Mouse (Mus musculus) erythroblast, embryonic 14.5 days (primary cell): ENCODE data around the gene Gkap1.

Source experiments
- GATA1 ChIP-seq: IDR thresholded peaks from 2 replicates; pipeline ENCODE4 v1.6.1; 2012; ENCODE audit warnings: low read length, inconsistent platforms, mixed read lengths
- TAL1 ChIP-seq: IDR thresholded peaks from 3 replicates; pipeline ENCODE4 v1.6.1; 2012; ENCODE audit warnings: low read length, inconsistent platforms, mixed read lengths

DNA sequence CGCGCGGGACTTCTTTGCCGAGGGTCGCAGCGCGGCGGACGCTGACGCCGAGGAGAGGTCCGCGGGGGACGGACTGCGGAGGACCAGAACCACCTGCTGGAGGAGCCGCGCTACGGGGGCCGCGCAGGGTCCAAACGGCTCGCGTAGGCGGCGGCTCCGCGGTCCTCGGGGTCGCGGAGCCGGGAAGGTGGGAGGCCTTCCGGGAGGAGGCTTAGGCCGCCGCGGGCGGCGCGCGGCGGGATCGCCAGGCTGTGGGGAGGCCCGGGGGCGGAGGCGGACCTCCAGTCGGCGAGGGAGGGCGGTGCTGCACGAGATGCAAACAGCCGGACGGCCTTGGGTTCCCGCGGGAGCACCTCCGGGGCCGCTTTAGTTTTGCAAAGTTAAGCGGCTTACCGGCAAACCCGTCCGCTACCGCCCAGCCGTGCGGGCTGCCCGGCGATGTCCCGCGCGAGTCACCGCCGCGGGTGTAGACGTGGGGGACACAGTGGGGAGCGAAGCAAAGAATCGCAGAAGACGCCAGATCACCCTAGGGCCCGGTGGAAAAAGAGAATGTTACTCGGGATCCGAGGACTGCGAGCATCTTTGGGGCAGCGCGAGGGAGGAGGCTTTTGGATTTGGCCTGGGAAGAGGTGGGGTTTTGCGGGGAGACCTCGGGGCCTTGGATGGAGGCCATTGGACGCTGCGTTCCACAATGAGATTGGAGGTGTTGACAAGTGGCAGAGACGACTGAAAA lies 1.1 kb downstream of the Gkap1 start:
- no peak for TF ChIP-seq GATA1
- no peak for TF ChIP-seq TAL1
